Mouse (Mus musculus): ENCODE measurements around the gene Hnrnpll.

GRCm38 (mm10) chr17:80090551-80090950, 28.4 kb upstream of the Hnrnpll start:
- TF ChIP-seq CTCF (IDR thresholded peaks at IDR 0.05; ENCODE audit: control insufficient read depth, insufficient read depth, insufficient replicate concordance, low read depth, low read length): no peak
- TF ChIP-seq POLR2A (IDR thresholded peaks at IDR 0.05; ENCODE audit: control insufficient read depth, low read depth, low read length): no peak
